Mouse (Mus musculus) Patski (cell line): ENCODE measurements around the gene Snx30. TPM values are rescaled to one million over a fixed set of nuclear protein-coding genes. Genes with fewer than 3 reads are reported as not detected.

Source experiments
- ATAC-seq: fragments of 100-300 bp; one replicate; pipeline ENCODE4 v1.8.0; 2021
- CTCF ChIA-PET: fragments of 350-600 bp; sonication (Branson Sonifier 250); formaldehyde crosslinking; loops from one replicate; lab custom pipeline; 2022; ENCODE audit warnings: inconsistent platforms; lab: Charles Lee
- POLR2A ChIA-PET: fragments of 350-600 bp; sonication (Branson Sonifier 250); formaldehyde crosslinking; loops from one replicate; lab custom pipeline; 2022; ENCODE audit warnings: antibody characterized with exemption, inconsistent platforms; lab: Charles Lee
- DNase-seq: peaks from one replicate; pipeline ENCODE4 v3.0.0-alpha.2; 2011; ENCODE audit warnings: low read depth, low spot score
- H3K27me3 ChIP-seq: fragments of 371-371 bp; one replicate; pipeline ENCODE4 v1.5.1; 2021
- CTCF ChIP-seq: fragments of 100-300 bp; IDR thresholded peaks from one replicate; pipeline ENCODE4 v1.5.1; 2021
- in situ Hi-C: fragments of 300-500 bp; cut with MboI; formaldehyde crosslinking; loops from 3 replicates; pipeline ENCODE4 v1.11.1; 2018; ENCODE audit warnings: low pct_unique_long_range_greater_than_20kb, mixed read lengths
- polyA plus RNA-seq: library from polyadenylated mRNA; unstranded; gene quantifications from one replicate; pipeline ENCODE4 v1.2.3, GENCODE M21; 2021

Gene Snx30
- 9.2 TPM for polyA plus RNA-seq

- ChIA-PET CTCF (interaction anchor here (1.2 to 2.0 kb wide), 4 partner anchors 9 to 66 kb away, joined by 4 to 8 read pairs (median 5); no protein-coding TSS in a partner anchor), POLR2A (interaction anchor here (0.8 to 2.9 kb wide), 3 partner anchors 12 to 64 kb away, joined by 3 to 25 read pairs (median 8); no protein-coding TSS in a partner anchor)
- no peak for TF ChIP-seq CTCF
- in situ Hi-C loops: no loop called here
- ATAC-seq (peak; percentile 84), DNase-seq (no peak)
- no peaks in the 10 kb centered on the region for H3K27me3 ChIP-seq
These were observed at the start of gene Snx30 for GRCm38 (mm10) chr4:59805181-59805967. TSS of gene Snx30 (plus strand) at chr4:59805840.

- in situ Hi-C loops: loop anchor here (5.0 kb wide), 1 partner anchor 44 kb away; no protein-coding TSS in a partner anchor
- H3K27me3 ChIP-seq: no peaks in the 10 kb centered on the region
- ChIA-PET CTCF (interaction anchor here (1.1 to 2.0 kb wide), 4 partner anchors 36 to 142 kb away, joined by 3 to 4 read pairs (median 4); no protein-coding TSS in a partner anchor), POLR2A (interaction anchor here (0.5 to 1.9 kb wide), 3 partner anchors 48 to 134 kb away, joined by 3 to 6 read pairs (median 4); partner anchors contain the start of gene E130308A19Rik)
- no peak for TF ChIP-seq CTCF
- DNase-seq (peak; percentile 89), ATAC-seq (no peak)
These were observed 49.1 kb upstream of the Snx30 start for GRCm38 (mm10) chr4:59756332-59757082.

GRCm38 (mm10) chr4:59757452-59758435, 47.9 kb upstream of the Snx30 start:
- no peak for TF ChIP-seq CTCF
- ChIA-PET POLR2A (interaction anchor here (1.9 kb wide), 1 partner anchor 131 kb away, joined by 6 read pairs; the partner anchor contains the start of gene E130308A19Rik), CTCF (interaction anchor here (1.1 to 2.0 kb wide), 4 partner anchors 66 to 143 kb away, joined by 3 to 4 read pairs (median 3); no protein-coding TSS in a partner anchor)
- peak; percentile 92 for DNase-seq
- in situ Hi-C loops: loop anchor here (5.0 kb wide), 1 partner anchor 45 kb away; no protein-coding TSS in a partner anchor
- ATAC-seq: peak; percentile 83
- no peaks in the 10 kb centered on the region for H3K27me3 ChIP-seq

- DNase-seq: no peak
- no peak for TF ChIP-seq CTCF
- POLR2A ChIA-PET: no interaction called here
- ATAC-seq: no peak
- H3K27me3 ChIP-seq: no peaks in the 10 kb centered on the region
- in situ Hi-C loops: no loop called here
- CTCF ChIA-PET: interaction anchor here (1.4 to 2.0 kb wide), 3 partner anchors 51 to 145 kb away, joined by 3 to 4 read pairs (median 4); no protein-coding TSS in a partner anchor
These were observed 45.6 kb upstream of the Snx30 start for GRCm38 (mm10) chr4:59760016-59760415.

- POLR2A ChIA-PET: no interaction called here
- CTCF ChIA-PET: interaction anchor here (1.2 to 2.0 kb wide), 4 partner anchors 52 to 146 kb away, joined by 3 to 4 read pairs (median 4); no protein-coding TSS in a partner anchor
- ATAC-seq: no peak
- in situ Hi-C loops: no loop called here
- peak; percentile 75 for TF ChIP-seq CTCF
- DNase-seq: no peak
- H3K27me3 ChIP-seq: no peaks in the 10 kb centered on the region
These were observed 44.8 kb upstream of the Snx30 start for GRCm38 (mm10) chr4:59760636-59761364.

- ChIA-PET POLR2A (no interaction called here), CTCF (interaction anchor here (1.2 to 2.0 kb wide), 3 partner anchors 134 to 146 kb away, joined by 3 to 4 read pairs (median 3); no protein-coding TSS in a partner anchor)
- TF ChIP-seq CTCF: no peak
- DNase-seq (no peak), ATAC-seq (no peak)
- H3K27me3 ChIP-seq: no peaks in the 10 kb centered on the region
- in situ Hi-C loops: no loop called here
These were observed 44.3 kb upstream of the Snx30 start for GRCm38 (mm10) chr4:59761365-59761729.

- DNase-seq: no peak
- POLR2A ChIA-PET: no interaction called here
- no peaks in the 10 kb centered on the region for H3K27me3 ChIP-seq
- in situ Hi-C loops: no loop called here
- no peak for ATAC-seq
- CTCF ChIA-PET: no interaction called here
- no peak for TF ChIP-seq CTCF
These were observed 40.7 kb upstream of the Snx30 start for GRCm38 (mm10) chr4:59764950-59765349.

GRCm38 (mm10) chr4:59765385-59766005, 40.1 kb upstream of the Snx30 start:
- DNase-seq: no peak
- ATAC-seq: no peak
- in situ Hi-C loops: no loop called here
- no peak for TF ChIP-seq CTCF
- ChIA-PET CTCF (no interaction called here), POLR2A (no interaction called here)
- H3K27me3 ChIP-seq: no peaks in the 10 kb centered on the region

GRCm38 (mm10) chr4:59767717-59768116, 37.9 kb upstream of the Snx30 start:
- DNase-seq: no peak
- ChIA-PET CTCF (interaction anchor here (1.6 kb wide), 1 partner anchor 13 kb away, joined by 5 read pairs; no protein-coding TSS in a partner anchor), POLR2A (no interaction called here)
- TF ChIP-seq CTCF: no peak
- no peaks in the 10 kb centered on the region for H3K27me3 ChIP-seq
- no peak for ATAC-seq
- in situ Hi-C loops: no loop called here
